Mouse (Mus musculus) spleen, adult 2 months (tissue): ENCODE measurements around the gene Ncor2.

Source experiments
- CTCF ChIP-seq: fragments of 200-500 bp; IDR thresholded peaks from 2 replicates; pipeline ENCODE4 v1.5.1; 2011; ENCODE audit warnings: mild to moderate bottlenecking, inconsistent platforms; ENCODE audit not compliant: insufficient read depth, insufficient read length, insufficient replicate concordance; ENCODE audit errors: extremely low read depth
- POLR2A ChIP-seq: fragments of 200-500 bp; IDR thresholded peaks from 2 replicates; pipeline ENCODE4 v1.6.1; 2011; ENCODE audit warnings: low read depth, low read length, inconsistent platforms

DNA sequence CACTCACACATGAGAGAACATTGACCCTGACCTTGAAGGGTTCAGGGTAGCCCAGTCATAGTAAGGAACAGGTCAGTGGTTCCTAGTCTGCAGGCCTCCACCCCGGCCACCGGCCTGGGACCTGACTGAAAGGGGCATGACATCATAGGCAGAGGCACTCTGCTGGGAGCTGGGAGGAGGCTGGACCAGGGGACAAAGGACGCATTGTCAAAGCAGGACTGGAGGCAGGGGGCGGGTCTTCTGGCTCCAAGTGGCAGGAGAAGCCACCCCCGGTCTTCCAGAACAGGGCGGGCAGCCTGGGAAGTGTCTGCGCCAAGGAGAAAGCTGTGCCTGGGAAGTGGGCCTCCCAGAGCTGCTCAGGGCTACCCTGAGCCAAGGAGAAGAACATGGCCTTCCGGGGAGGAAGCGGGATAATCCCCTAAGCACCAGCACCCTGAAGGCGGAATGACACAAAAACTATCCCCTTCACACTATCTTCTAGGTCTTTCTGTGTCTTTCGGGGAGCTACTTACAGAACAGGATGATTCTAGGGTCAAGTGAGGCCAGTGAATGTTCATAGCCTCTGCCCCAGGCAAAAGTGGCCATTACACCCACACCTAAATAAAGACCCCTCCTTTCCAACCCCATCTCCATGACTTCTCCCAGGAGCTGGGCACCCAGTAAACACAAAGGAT is 44.1 kb downstream of the Ncor2 start:
- TF ChIP-seq POLR2A (no peak), CTCF (no peak)
